ENCODE assay signal across 9 mouse cellular contexts in genomic region chr9:44691671-44692520, GRCm38 (mm10). TPM values are rescaled to one million over a fixed set of nuclear protein-coding genes. Genes with fewer than 3 reads are reported as not detected.
DNase-seq lines count a peak whose midpoint lies in the region; ATAC-seq and TF ChIP-seq lines count a peak whose summit lies in the region.
"Had no signal": no experiment of that assay in that cellular context is flagged by ENCODE, and none has a peak within 500 bp of the region (broad histone marks: within the 10 kb centered on the region; RNA-seq: fewer than 3 reads in every experiment).

No protein-coding gene starts in this region.

- 0 out of 2 replicates have a peak, but pooled peaks cover 7% of the 10 kb centered on the region for H3K36me3 ChIP-seq in liver, embryonic 13.5 days
- H3K36me3 ChIP-seq in liver, embryonic 12.5 days: peaks cover 14% of the 10 kb centered on the region
- H3K36me3 ChIP-seq in heart, adult 2 months (ENCODE audit: control insufficient read depth, insufficient read depth, low read length): no peaks in the 10 kb centered on the region
- H3K36me3 ChIP-seq in kidney, postnatal 0 days (ENCODE audit: insufficient read depth, low read length): peaks cover 55% of the 10 kb centered on the region
- 0 out of 2 replicates have a peak, but pooled peaks cover 2% of the 10 kb centered on the region for H3K36me3 ChIP-seq in liver, postnatal 0 days (replicated peaks; ENCODE audit: insufficient read depth, low read length)
- peaks cover 33% of the 10 kb centered on the region for H3K36me3 ChIP-seq in stomach, embryonic 15.5 days

- TF ChIP-seq CTCF in heart, adult 2 months (IDR thresholded peaks at IDR 0.05): no peak
- TF ChIP-seq CTCF in kidney, postnatal 0 days (IDR thresholded peaks at IDR 0.05; ENCODE audit: low read depth): no peak
- TF ChIP-seq CTCF in liver, postnatal 0 days (IDR thresholded peaks at IDR 0.05; ENCODE audit: low read depth): no peak

- TF ChIP-seq EP300 in heart, adult 2 months (IDR thresholded peaks at IDR 0.05; ENCODE audit: insufficient read depth, low read depth, low read length): 0 out of 2 replicates have a peak, but pooled peaks have one; percentile 54
- peak; percentile 20; the same call in 1 of the 2 replicates for TF ChIP-seq EP300 in liver, postnatal 0 days (IDR thresholded peaks at IDR 0.05; ENCODE audit: low read depth)

- no peak overlapping the region for H3K4me3 ChIP-seq in liver, embryonic 13.5 days (replicated peaks)
- H3K4me3 ChIP-seq in liver, embryonic 12.5 days: no peak overlapping the region
- no peak overlapping the region for H3K4me3 ChIP-seq in heart, adult 2 months
- no peak overlapping the region for H3K4me3 ChIP-seq in kidney, postnatal 0 days (replicated peaks; ENCODE audit: low read depth, low read length)
- H3K4me3 ChIP-seq in liver, postnatal 0 days (ENCODE audit: low read depth, low read length): no peak overlapping the region
- no peak overlapping the region for H3K4me3 ChIP-seq in stomach, embryonic 15.5 days (replicated peaks)

- no peak overlapping the region for H3K27ac ChIP-seq in liver, embryonic 13.5 days
- no peak overlapping the region for H3K27ac ChIP-seq in liver, embryonic 12.5 days
- peak overlapping the region; percentile 17 for H3K27ac ChIP-seq in heart, adult 2 months
- H3K27ac ChIP-seq in kidney, postnatal 0 days: no peak overlapping the region
- H3K27ac ChIP-seq in liver, postnatal 0 days (ENCODE audit: low read depth): no peak overlapping the region; the same call in 1 of the 2 replicates
- H3K27ac ChIP-seq in stomach, embryonic 15.5 days: peak overlapping the region; percentile 61; the same call in 1 of the 2 replicates

- H3K4me1 ChIP-seq in liver, embryonic 13.5 days (replicated peaks): peaks cover 19% of the 10 kb centered on the region
- peaks cover 20% of the 10 kb centered on the region for H3K4me1 ChIP-seq in liver, embryonic 12.5 days
- peaks cover 16% of the 10 kb centered on the region for H3K4me1 ChIP-seq in heart, adult 2 months (ENCODE audit: control insufficient read depth, insufficient read depth, low read length)
- no peaks in the 10 kb centered on the region for H3K4me1 ChIP-seq in kidney, postnatal 0 days (replicated peaks; ENCODE audit: insufficient read depth, low read length)
- peaks cover 12% of the 10 kb centered on the region; the same call in 1 of the 2 replicates for H3K4me1 ChIP-seq in liver, postnatal 0 days (ENCODE audit: insufficient read depth)
- peaks cover 14% of the 10 kb centered on the region; the same call in 1 of the 2 replicates for H3K4me1 ChIP-seq in stomach, embryonic 15.5 days

- no peak for DNase-seq in liver, embryonic 13.5 days
- peak; percentile 90 to 91 for DNase-seq in cerebellum, postnatal 10 days
- DNase-seq in heart, adult 2 months: peak; percentile 77 to 84
- DNase-seq in kidney, postnatal 0 days (ENCODE audit: low spot score): peak; percentile 73
- DNase-seq in liver, postnatal 0 days: peak; percentile 47
- DNase-seq in retina, embryonic 14.5 days (ENCODE audit: low spot score): no peak

- peak; percentile 47 for ATAC-seq in liver, embryonic 13.5 days (ENCODE audit: low read depth)
- no peak for ATAC-seq in liver, embryonic 12.5 days
- ATAC-seq in kidney, postnatal 0 days (replicated peaks; ENCODE audit: low FRiP score, low read depth): peak; percentile 33; the same call in 1 of the 2 replicates
- peak; percentile 79 for ATAC-seq in liver, postnatal 0 days
- no peak; the same call in 1 of the 2 replicates for ATAC-seq in stomach, embryonic 15.5 days (ENCODE audit: insufficient read depth, low FRiP score, low read depth)

- no peak overlapping the region for H3K4me2 ChIP-seq in liver, embryonic 13.5 days
- H3K4me2 ChIP-seq in liver, embryonic 12.5 days: no peak overlapping the region
- no peak overlapping the region for H3K4me2 ChIP-seq in kidney, postnatal 0 days (ENCODE audit: low read length)
- peak overlapping the region; percentile 43 for H3K4me2 ChIP-seq in liver, postnatal 0 days (ENCODE audit: low read depth, low read length)
- H3K4me2 ChIP-seq in stomach, embryonic 15.5 days: no peak overlapping the region

- H3K9me3 ChIP-seq in liver, embryonic 13.5 days (replicated peaks): no peaks in the 10 kb centered on the region
- no peaks in the 10 kb centered on the region for H3K9me3 ChIP-seq in liver, embryonic 12.5 days (replicated peaks)
- no peaks in the 10 kb centered on the region for H3K9me3 ChIP-seq in kidney, postnatal 0 days (replicated peaks; ENCODE audit: low read length)
- no peaks in the 10 kb centered on the region for H3K9me3 ChIP-seq in liver, postnatal 0 days (ENCODE audit: low read length)
- no peaks in the 10 kb centered on the region for H3K9me3 ChIP-seq in stomach, embryonic 15.5 days

- TF ChIP-seq POLR2A in heart, adult 2 months (IDR thresholded peaks at IDR 0.05; ENCODE audit: insufficient read depth, low read depth, low read length): no peak

- H3K9ac ChIP-seq in liver, embryonic 13.5 days: no peak overlapping the region
- no peak overlapping the region for H3K9ac ChIP-seq in liver, embryonic 12.5 days
- no peak overlapping the region for H3K9ac ChIP-seq in heart, adult 2 months (ENCODE audit: low read depth, low read length)
- no peak overlapping the region for H3K9ac ChIP-seq in kidney, postnatal 0 days (ENCODE audit: low read depth, low read length)
- no peak overlapping the region for H3K9ac ChIP-seq in liver, postnatal 0 days (replicated peaks)
- no peak overlapping the region for H3K9ac ChIP-seq in stomach, embryonic 15.5 days

- no peaks in the 10 kb centered on the region for H3K79me2 ChIP-seq in heart, adult 2 months (replicated peaks; ENCODE audit: control insufficient read depth, insufficient read depth, low read length)

- 54% methylated on average over 21 of the region's 21 CpGs for WGBS in liver, embryonic 13.5 days (ENCODE audit: insufficient replicate concordance)
- 53% methylated on average over 21 of the region's 21 CpGs for WGBS in liver, embryonic 12.5 days (ENCODE audit: insufficient replicate concordance)
- whole genome bisulfite sequencing in heart, adult 2 months: 16% methylated on average over 21 of the region's 21 CpGs
- 57% methylated on average over 21 of the region's 21 CpGs for WGBS in kidney, postnatal 0 days
- WGBS in liver, postnatal 0 days (ENCODE audit: insufficient replicate concordance): 59% methylated on average over 20 of the region's 21 CpGs
- WGBS in stomach, embryonic 15.5 days: 60% methylated on average over 21 of the region's 21 CpGs

- intact Hi-C loops in heart, adult 2 months (cut with DNase I): loop anchor here (1.0 kb wide), 1 partner anchor 43 kb away; the partner anchor contains the start of gene Phldb1

- no peaks in the 10 kb centered on the region for H3K27me3 ChIP-seq in liver, embryonic 13.5 days
- no peaks in the 10 kb centered on the region for H3K27me3 ChIP-seq in liver, embryonic 12.5 days (replicated peaks)
- no peaks in the 10 kb centered on the region for H3K27me3 ChIP-seq in heart, adult 2 months (ENCODE audit: control insufficient read depth, insufficient read depth, low read length)
- no peaks in the 10 kb centered on the region for H3K27me3 ChIP-seq in kidney, postnatal 0 days (ENCODE audit: insufficient read depth, low read length)
- H3K27me3 ChIP-seq in liver, postnatal 0 days (ENCODE audit: insufficient read depth, low read length): no peaks in the 10 kb centered on the region
- H3K27me3 ChIP-seq in stomach, embryonic 15.5 days (replicated peaks): no peaks in the 10 kb centered on the region

RNA-seq across cellular contexts. Expression of gene Treh, which starts 18.9 kb away (rescaled TPM):
- polyA plus RNA-seq in liver, embryonic 13.5 days (2015; fragmentation: Nextera tagmentation; extraction: Ambion mirVana): not detected in 2 replicates
- polyA plus RNA-seq in liver, embryonic 12.5 days (2016; fragmentation: Nextera tagmentation; extraction: Ambion mirVana): not detected in 2 replicates
- not detected for total RNA-seq in heart, adult 2 months (2021)
- polyA plus RNA-seq in heart, adult 2 months (2012; rRNA removed): not detected in 2 replicates
- 1.5 and 2.2 TPM in 2 replicates for polyA plus RNA-seq in kidney, postnatal 0 days (2015; fragmentation: Nextera tagmentation; extraction: Ambion mirVana)
- polyA plus RNA-seq in liver, postnatal 0 days (2015; fragmentation: Nextera tagmentation; extraction: Ambion mirVana): 0.94 and 1.4 TPM in 2 replicates
- polyA plus RNA-seq in stomach, embryonic 15.5 days (2015; fragmentation: Nextera tagmentation; extraction: Ambion mirVana): 0.13 TPM in 1 of 2 replicates, not detected in the other
- total RNA-seq: MEL had no signal

RNA-seq across cellular contexts. Expression of gene Phldb1, which starts 43.1 kb away (rescaled TPM):
- polyA plus RNA-seq in liver, embryonic 13.5 days (2015; fragmentation: Nextera tagmentation; extraction: Ambion mirVana): 2.1 and 3.2 TPM in 2 replicates
- polyA plus RNA-seq in liver, embryonic 12.5 days (2016; fragmentation: Nextera tagmentation; extraction: Ambion mirVana): 5.2 and 6.5 TPM in 2 replicates
- 100 to 1,000 TPM; 104 to 108 TPM for total RNA-seq in heart, adult 2 months (2021)
- 146 and 165 TPM in 2 replicates for polyA plus RNA-seq in heart, adult 2 months (2012; rRNA removed)
- polyA plus RNA-seq in kidney, postnatal 0 days (2015; fragmentation: Nextera tagmentation; extraction: Ambion mirVana): 24.2 and 24.4 TPM in 2 replicates
- polyA plus RNA-seq in liver, postnatal 0 days (2015; fragmentation: Nextera tagmentation; extraction: Ambion mirVana): 1.5 and 2.2 TPM in 2 replicates
- 24.0 and 25.4 TPM in 2 replicates for polyA plus RNA-seq in stomach, embryonic 15.5 days (2015; fragmentation: Nextera tagmentation; extraction: Ambion mirVana)

Comparison
In these comparisons a context has a peak if more than half of its experiments do, and no peak if none do; other contexts are left out.
1. ATAC-seq: peak in liver, embryonic 13.5 days (single experiment), kidney, postnatal 0 days (single experiment) and liver, postnatal 0 days (single experiment); none in liver, embryonic 12.5 days (single experiment) and stomach, embryonic 15.5 days (single experiment).
2. DNase-seq: peak in cerebellum, postnatal 10 days (2 of 2), heart, adult 2 months (2 of 2), kidney, postnatal 0 days (single experiment) and liver, postnatal 0 days (single experiment); none in liver, embryonic 13.5 days (single experiment) and retina, embryonic 14.5 days (single experiment).
3. H3K27ac ChIP-seq: peak in heart, adult 2 months (single experiment) and stomach, embryonic 15.5 days (single experiment); none in liver, embryonic 13.5 days (single experiment), liver, embryonic 12.5 days (single experiment), kidney, postnatal 0 days (single experiment) and liver, postnatal 0 days (single experiment).